Mouse (Mus musculus) frontal cortex, postnatal 36 days (tissue): Measurements from ENCODE around the gene Plekhs1.
"Not testable (repeated sequence)": the region's sequence is repeated elsewhere in the genome, so short reads cannot be mapped to it uniquely, and the experiment has no call there.

Experiments used
- DNase-seq, 2 experiments: peaks; one replicate each; pipeline ENCODE4 v3.0.0; 2022; ENCODE audit warnings: low spot score in 2 of 2

Plekhs1 gene

GRCm38 (mm10) chr19:56513527-56513926, 52.1 kb downstream of the Plekhs1 start:
- not testable (repeated sequence) for DNase-seq

GRCm38 (mm10) chr19:56519408-56519807, 58.0 kb downstream of the Plekhs1 start:
- not testable (repeated sequence) for DNase-seq

GRCm38 (mm10) chr19:56530529-56530928, 69.1 kb downstream of the Plekhs1 start:
- not testable (repeated sequence) for DNase-seq

GRCm38 (mm10) chr19:56531251-56531650, 69.8 kb downstream of the Plekhs1 start:
- no peak for DNase-seq

GRCm38 (mm10) chr19:56533291-56534071, 72.0 kb downstream of the Plekhs1 start:
- DNase-seq = no peak

GRCm38 (mm10) chr19:56534337-56534736, 72.9 kb downstream of the Plekhs1 start:
- DNase-seq = no peak

- no peak for DNase-seq
Measured at GRCm38 (mm10) chr19:56535064-56535463, 73.6 kb downstream of the Plekhs1 start.

- no peak for DNase-seq
Measured at GRCm38 (mm10) chr19:56535765-56536164, 74.3 kb downstream of the Plekhs1 start.
